Mouse (Mus musculus): Measurements from ENCODE around the gene Itpk1.
"Not testable (repeated sequence)": the region's sequence is repeated elsewhere in the genome, so short reads cannot be mapped to it uniquely, and the experiment has no call there.

Gene Itpk1

DNA sequence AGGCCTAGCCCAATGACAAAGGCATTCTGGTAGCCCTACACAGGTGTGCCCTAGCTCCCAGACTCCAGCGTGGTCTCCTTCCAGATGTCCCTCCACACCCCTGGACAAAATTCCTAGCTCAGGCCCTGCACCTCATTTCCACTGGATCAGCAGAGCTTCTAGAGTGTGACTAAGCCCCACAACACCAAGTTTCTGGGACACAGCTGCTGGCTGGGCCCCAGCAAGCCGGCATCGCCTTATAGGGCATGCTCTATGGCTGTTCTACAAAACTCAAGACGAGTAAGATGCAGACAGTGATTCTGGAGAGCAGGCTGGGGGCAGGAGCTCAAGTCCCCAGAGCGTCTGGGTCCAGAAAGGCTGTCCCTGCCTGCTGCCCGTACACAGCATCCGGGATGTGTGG is 43.0 kb downstream of the Itpk1 start:
- no peak for DNase-seq (ENCODE audit: low spot score)

DNA sequence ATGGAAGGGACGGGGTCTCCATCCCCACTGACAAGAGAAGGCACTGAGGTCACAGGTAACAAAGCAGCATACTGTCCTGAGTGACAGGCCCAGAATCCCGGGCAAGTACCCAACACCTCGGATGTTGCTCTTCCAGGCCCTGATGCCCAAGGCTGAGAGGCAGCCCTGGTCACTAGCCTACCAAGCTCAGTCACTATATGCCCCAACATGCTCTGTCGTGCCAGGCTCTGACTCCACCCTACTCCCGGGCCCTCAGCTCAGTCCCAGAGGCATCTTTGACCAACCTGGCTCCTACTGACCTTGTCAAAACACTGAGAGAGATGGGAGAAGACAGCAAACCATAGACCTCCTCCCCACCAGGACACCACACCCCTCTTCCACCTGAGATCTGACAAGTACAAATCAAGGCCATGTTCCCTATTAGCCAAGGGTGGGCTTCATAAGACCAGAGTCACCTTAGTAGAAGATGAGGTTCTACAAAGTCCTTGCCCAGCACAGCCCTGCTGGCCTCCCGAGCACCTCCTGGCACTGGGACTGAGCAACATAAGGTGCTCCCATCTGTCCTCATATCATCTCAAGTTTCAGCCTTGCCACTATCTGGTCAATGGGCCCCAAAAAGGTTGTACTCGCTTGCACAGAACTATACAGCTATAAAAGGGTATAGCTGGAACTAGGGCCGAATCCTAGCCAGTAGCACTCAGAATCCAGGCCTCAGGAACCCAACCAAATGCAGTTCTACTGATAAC is 43.7 kb downstream of the Itpk1 start:
- no peak for DNase-seq (ENCODE audit: low spot score)

DNA sequence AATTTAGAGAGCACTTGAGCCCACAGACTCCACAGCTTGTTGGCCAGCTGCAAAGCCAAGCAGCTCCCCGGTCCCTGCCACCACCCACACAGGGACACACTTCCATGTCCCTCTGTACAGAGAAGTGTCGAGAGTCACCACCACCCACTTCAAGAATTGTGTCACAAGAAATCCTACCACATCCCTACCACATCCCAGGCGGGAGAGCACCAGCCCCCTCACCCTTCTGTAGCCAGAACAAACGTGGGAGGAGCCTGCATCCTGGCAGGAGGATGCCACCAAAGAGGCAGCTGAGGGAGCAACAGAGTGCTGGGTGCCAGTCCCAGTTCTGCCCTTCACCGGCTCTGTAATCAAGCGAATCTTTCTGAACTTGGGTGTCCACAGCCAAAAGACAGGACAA is 51.7 kb downstream of the Itpk1 start:
- DNase-seq (ENCODE audit: low spot score), result no peak

DNA sequence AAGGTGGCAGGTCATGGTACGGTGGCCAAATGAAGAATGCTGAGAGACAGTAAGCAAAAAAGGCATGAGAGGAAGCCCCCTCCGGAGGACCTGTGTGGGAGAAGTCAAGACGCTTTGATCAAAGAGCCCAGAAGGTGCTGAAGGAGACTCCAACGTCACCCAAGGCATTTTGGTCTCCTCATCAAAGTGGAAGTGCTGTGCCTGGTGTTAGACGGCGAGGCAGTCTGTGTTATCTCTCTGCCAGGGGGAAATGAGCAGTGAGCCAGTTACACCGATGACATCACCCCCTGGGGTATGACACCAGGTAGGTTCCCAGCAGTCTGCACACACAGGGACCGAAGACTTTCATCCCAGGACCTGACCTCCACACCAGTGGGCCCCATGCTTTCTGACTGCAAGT is 52.3 kb downstream of the Itpk1 start:
- no peak for DNase-seq (ENCODE audit: low spot score)

DNA sequence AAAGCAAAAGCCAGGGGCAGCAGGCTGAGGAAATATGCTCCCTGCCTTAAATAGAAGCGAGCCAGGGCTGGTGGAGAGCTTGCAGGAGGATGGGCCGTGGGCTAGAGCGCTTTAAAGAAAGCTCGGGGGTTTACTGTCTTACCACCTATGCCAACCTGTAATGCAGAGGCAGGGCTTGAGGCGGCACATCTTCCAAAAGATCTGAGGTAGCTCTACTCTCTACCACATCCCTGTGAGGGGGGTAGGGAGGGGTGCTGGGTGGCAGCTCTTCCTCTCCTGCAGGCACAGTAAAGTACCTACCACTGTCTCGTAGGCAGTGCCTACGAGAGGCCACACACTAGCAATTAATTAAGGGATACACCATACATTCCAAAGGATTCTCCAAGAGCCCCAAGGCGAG is 52.9 kb downstream of the Itpk1 start:
- DNase-seq (ENCODE audit: low spot score), result no peak

DNA sequence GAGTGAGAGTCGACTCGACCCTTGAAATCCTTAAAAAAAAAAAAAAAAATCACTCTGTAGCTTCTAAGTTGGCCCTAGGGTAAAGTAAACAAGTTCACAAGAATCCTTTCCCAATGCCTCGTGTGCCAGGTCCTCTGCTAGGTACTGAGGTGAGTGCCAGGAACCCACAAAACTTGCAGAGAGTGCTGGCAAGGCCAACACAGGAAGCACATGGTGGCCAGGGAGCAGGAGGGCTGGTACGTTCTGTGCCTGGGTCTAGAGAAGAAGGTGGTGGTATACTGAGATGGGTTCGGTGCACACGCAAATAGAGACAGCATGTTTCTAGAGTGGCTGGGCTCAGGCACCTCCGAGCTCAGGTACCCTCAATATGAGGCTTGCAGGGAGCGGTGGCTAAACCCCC is 53.3 kb downstream of the Itpk1 start:
- DNase-seq (ENCODE audit: low spot score), result no peak

DNA sequence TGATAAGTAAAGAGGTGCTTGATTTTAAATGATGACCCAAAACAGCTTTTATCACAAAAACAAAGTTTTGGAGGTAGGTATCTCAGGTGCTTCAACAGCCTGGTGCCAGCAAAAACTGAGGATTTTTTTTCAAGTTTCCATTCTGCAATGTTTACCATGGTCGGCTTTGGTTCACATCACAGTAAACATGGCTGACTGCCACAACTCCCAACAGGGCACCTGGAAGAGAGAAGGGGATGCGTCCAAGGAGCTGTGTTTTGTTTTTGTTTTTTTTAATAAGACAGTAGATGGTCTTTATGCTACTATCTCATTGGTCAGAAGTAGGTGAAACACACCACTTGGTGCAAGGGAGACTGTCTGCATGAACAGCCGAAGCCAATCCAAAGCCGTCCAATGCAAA is 54.1 kb downstream of the Itpk1 start:
- no peak for DNase-seq (ENCODE audit: low spot score)

DNA sequence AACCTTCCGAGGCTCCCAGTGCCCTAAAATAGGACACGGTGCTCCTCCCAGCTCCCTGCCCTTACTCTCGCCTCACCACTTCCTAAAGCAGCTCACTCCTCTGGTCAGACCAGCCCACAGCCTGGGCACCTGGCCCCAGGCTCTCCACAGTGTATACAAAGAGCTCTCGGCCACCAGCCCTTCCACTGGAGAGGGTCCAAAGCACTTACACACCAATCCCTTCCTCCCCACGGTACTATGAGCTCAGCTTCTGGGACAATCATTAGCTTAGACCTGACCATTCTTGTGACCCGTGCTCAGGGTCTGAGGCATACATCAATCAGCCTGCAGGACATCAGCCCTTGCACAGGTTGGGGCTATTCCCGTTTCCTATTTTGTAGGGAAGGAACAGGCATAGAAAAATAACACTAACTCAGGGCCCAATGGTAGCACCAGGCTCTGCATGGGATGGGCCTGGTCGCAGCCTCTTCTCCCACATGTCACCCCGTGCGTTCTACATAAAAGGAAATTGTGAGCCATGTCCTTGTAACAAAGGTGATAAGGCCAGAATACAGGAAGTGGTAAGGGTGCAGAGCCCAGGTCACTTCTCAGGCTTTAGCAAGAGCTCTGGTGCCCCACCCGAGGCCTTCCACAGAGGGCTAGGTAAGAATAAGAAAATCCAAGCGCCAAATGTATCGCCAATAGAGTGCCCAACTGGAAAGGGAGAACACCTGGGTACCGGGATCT is 56.7 kb downstream of the Itpk1 start:
- no peak for DNase-seq (ENCODE audit: low spot score)

DNA sequence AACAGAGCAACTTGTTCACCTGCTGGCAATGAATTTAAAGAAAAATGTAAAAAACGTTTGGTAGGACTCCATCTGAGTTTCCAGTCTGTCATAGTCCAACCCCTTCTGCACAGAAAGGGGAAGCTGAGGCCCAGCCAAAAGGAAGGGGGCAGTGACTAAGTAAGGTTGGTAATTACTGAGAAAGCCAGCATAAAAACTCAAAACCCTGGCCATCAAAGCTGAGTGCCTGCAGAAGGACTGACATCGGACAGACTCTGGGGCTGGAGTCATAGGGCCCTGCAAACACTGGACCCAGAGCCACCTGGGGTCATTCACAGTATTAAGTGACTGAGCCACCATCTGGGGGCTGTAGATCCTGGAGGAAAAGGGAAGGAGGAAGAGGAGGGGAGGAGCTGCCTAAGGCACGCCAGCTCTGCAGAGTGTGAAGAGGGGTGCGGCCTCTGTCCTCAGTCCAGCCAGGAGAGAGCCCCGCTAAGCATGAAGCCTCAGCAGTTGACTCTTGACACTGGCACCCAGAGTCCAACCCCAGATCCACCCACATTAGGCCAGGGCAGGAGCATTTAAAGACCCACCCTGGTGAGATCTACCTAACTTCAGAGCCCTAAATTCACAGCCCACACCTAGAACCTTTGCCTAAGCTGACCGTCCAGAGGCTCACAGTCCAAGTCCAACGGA is 58.0 kb downstream of the Itpk1 start:
- DNase-seq (ENCODE audit: low spot score), result no peak

DNA sequence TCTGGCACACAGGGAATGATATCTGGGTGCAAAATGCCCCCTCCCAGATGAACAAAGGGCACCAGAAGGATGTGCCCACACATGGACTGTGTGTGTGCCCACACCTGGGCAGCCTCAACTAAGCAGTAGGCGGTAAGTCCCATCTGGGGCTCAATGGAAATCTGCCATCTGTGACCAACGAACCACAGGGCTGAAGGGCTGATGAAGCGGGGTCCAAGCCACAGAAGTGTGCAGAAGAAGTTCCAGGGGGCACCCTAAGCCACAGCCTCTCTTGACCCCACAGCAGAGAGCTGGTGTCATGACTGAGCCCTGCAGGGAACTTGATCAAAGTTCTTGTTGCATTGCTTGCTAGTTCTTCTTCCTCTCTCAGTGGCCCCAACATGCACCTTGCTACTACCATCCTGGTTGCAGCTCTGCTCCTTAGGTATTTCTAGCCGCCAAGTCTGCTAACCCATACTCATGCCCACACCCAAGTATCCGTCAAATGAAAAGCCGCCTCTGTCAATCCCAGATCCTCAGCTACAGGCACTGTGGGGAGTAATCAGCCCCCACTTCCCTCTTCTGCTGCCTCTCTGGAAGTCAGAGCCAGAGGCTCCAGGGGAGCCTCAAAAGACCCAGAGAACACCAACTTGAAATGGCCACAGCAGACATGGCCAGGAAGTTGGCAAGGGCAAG is 58.7 kb downstream of the Itpk1 start:
- DNase-seq (ENCODE audit: low spot score), result no peak

DNA sequence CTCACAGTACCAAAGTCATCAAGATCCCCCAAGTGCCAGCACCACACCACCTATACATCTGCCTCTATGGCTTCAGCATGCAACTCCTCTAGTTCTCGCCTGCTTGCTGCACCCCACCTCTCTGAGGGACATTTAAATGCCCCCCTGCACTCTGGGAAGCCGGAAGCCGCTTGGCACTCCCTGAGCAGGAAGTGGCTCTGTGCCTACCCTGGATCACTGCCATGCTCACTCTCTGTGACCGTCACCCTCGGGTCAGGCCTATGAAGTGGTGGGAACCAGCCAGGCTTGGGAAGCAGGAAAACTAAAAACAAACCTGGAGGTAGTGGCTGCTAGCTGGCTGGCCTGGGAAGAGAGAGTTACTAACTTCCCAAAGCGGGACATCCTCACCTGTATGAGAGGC is 61.4 kb downstream of the Itpk1 start:
- no peak for DNase-seq (ENCODE audit: low spot score)

DNA sequence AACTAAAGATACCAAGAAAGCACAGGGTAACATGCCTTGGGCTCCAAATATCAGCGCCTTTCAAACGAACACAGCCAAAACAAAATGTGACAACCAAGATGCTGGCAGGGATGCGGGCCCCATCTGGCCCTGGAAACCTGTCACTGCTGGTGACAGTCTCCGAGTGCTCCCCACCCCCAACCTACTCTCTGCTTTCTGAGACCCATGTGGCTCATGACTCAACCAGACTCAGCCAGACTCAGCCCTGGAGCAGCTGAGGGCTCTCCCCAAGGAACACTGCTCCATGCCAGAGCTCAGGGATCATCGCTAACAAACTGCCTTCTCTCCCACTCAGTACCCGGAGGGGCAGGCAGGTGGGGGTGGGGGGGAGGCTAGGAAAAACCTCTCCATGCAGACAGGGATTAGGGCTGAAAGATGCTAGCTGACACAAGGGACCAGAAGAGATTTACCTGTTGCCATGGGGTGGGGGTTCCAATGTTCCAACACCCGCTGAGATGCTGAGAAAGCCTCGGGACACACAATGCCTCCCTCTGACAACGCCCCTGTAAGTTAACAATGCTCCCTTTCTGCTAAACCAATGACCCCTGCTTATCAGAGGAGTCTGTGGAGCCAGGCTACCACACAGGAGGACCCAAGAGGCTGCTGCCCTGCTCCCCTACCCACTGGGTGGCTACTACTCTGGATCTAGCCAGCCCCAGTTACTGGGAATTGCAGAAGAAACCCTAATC is 64.1 kb downstream of the Itpk1 start:
- DNase-seq (ENCODE audit: low spot score), result no peak

DNA sequence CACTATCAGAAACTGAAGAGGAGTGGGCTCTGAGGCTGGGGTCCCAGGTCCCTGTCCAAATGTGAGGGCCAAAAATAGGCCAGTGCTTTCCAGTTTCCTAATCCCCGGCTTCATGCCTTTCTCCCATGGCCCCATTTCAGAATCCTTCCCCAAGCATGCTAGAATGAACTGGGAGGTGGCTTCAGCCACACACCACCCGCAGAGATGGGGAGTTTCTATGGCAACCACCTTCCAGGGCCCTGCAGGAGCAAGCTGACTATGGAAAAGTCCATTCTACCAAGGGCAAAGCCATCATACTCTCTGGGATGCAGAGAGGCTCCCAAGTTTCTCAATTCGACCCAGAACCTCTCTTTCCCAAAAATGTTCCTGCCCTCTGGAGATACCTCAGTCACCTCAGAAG is 65.9 kb downstream of the Itpk1 start:
- DNase-seq (ENCODE audit: low spot score), result no peak

DNA sequence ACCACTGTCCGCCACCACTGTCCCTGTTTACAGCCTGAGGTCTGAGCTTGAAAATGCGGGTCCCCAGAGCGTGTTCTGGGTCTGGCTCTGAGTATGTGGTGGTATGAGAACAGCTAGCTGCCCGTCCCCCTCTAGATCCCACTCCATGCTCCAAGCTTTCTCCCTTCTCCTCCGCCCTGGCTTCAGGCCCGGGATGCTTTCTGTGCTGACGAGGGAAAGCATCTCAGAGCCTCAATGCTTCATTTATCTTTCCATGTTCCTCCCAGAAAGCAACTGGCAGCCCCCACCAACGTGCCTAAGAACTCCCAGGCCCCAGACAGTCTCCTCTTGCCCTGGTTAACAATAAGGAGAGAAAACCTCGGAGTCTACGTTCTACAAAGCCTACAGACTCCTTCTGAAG is 67.5 kb downstream of the Itpk1 start:
- no peak for DNase-seq (ENCODE audit: low spot score)

DNA sequence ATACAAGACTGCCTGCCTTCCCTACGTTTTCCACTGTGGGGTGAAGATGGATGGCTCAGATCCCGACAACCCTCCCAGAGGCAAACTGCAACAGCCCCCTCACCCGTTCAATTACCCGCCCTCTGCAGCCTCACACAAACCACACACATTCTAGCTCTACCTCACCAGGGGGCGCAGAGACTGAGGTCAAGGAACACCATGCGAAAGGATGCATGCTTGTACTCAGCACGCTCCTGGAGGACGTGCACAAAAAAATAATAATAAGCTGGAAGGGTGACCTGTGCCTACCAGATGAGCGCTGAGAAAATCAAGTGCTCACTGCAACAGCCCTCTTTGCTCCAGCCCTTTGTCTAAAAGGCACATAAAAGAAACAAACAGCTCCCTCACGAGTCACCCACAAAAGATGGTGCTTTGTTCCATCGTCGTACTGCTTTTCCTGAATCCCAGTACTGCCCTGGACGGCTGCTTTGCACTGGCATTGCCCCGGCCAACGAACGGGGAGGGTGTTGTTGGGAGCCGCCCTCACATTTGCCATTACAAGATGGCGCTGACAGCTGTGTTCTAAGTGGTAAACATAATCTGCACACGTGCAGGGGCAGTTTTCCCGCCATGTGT is 70.2 kb downstream of the Itpk1 start:
- no peak for DNase-seq (ENCODE audit: low spot score)

DNA sequence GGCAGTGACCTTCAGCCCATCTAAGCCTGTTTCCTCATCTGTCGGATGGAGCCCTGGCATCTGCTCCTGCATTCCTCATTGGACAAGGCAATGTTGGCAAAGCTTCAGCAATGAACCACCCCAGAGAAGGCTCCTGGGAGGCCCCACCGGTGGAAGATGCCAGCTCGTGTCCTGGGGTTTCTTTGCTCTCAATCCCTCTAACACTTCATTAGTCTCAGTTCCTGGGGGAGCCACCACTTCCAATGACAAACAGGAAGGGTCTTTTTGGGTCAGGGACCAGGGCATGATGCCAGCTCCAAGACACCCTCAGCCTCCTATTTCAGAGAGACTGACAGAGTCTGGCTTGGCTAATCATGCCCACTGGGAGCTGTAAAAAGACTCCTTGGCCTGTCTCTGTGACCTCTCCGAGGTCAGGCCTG is 71.6 kb downstream of the Itpk1 start:
- DNase-seq (ENCODE audit: low spot score), result no peak

DNA sequence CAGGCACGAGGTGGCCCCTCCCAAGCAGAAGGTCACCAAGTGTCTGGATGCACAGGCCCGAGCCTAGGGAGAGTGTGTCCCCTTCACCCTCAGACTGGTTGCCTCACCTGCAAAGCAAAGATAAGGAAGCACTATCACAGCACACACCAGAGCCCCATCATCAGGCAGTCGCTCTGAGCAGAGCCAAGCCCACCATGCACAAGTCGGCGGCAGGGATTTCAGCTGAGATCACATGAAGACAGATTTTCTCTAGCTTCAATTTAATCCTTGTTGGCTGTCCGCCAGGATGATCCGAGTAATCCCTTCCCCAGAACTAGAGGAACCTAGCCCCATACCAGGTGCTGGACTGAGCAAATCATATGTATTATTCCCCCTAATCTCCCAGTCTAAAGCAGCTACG is 73.0 kb downstream of the Itpk1 start:
- DNase-seq (ENCODE audit: low spot score), result no peak

DNA sequence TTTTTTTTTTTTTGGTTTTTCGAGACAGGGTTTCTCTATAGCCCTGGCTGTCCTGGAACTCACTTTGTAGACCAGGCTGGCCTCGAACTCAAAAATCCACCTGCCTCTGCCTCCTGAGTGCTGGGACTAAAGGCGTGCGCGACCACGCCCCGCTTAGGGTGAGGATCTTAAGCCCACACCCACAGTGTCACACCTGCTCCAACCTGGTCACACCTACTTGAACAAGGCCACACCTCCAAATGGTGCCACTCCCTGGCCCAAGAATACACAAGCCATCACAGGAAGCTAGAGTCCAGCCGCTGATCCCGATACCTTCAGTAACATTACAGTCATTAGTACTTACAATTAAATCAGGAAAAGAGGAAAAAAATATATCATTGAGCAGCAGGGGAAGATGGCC is 74.3 kb downstream of the Itpk1 start:
- not testable (repeated sequence) for DNase-seq (ENCODE audit: low spot score)

DNA sequence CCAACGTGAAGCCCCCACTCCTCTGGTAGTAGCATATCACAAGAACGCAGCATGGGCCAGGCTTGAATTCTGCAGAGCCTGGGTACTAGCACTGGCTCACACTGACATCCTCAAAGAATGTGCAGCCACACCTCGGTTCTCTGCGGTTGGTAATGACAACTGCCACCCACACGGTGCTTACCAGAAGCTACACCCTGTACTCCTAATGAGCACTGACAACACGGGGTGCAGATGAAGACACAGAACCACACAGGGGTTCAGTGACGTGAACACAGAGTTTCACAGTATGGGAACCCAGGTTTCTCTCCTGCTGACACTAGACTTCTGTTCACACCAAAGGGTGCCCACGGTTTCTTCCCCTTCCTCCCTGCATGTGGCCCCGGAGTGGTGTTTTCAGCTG is 76.5 kb downstream of the Itpk1 start:
- no peak for DNase-seq (ENCODE audit: low spot score)

DNA sequence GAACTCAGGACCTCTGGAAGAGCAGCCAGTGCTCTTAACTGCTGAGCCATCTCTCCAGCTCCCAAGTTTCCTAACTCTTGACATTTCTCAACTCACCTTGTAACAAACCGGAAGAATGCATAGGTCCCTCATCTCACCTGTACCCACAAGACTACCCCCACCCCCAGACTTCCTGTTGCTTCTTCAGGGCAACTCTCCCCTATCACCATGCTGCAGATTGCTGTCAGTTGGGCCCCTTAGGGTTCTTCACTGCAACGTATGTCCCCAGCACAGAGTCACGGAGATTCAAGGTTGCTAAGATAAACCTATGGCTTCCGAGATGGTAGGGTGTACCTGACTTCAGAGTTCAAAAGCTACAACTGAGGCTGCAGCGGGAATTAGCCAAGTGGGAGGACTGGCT is 77.2 kb downstream of the Itpk1 start:
- no peak for DNase-seq (ENCODE audit: low spot score)

DNA sequence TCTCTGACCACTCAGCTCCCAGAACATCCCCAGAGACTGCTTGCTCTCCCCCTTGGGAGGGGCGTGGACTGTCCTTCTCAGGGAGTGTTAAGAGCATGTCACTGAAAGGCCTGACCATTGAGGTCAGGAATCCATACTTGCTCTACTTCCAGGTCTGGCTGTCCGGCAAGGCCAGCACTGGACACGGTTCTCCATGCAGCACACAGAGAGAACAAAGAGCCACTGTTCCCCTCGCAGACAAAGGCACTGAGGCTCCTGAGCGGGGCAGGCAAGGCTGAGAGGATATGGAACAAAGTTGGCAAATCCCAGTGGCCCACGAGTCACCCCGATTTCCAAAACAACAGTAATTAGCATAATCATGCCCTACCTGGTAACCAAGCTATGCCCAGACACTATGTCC is 77.9 kb downstream of the Itpk1 start:
- DNase-seq (ENCODE audit: low spot score), result no peak

DNA sequence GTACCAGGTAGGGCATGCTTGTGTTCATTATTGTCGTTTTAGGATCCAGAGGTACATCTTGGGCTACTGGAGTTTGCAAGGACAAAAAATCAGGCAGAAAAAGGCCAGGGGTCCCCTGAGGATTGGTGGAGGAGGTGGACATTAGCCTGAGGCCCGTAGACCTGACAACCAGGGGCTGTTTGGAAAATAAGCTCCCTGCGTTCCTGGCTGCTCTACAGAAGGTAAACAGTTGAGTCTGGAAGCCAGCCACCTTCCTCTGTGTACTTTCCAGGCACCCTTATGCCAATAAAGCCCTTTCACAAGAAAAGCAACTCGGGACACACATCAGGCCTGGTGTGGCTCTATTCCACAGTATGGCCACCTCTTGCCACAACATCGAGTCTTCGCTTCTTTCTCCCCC is 79.0 kb downstream of the Itpk1 start:
- no peak for DNase-seq (ENCODE audit: low spot score)
